ENCODE assay signal across 29 mouse cellular contexts in genomic region chr5:147312830-147313685, GRCm38 (mm10). TPM values are rescaled to one million over a fixed set of nuclear protein-coding genes. Genes with fewer than 3 reads are reported as not detected.
DNase-seq lines count a peak whose midpoint lies in the region; ATAC-seq and TF ChIP-seq lines count a peak whose summit lies in the region.
"Had no signal": no experiment of that assay in that cellular context is flagged by ENCODE, and none has a peak within 500 bp of the region (broad histone marks: within the 10 kb centered on the region; RNA-seq: fewer than 3 reads in every experiment).

No protein-coding gene starts in this region.

- DNase-seq in embryo, embryonic 9.5 days (ENCODE audit: extremely low spot score) = peak; percentile 40
- no peak for DNase-seq in embryo, embryonic 10.5 days (ENCODE audit: low spot score)
- peak; percentile 16 for DNase-seq in liver, postnatal 0 days
- DNase-seq in kidney, postnatal 14 days = no peak
- DNase-seq in lung, adult 2 months = no peak
- DNase-seq: adrenal gland, postnatal 14 days; cerebellum, adult 8-10 months; cerebellum, postnatal 36 days; gastrocnemius, adult 2 months; heart, adult 18-20 months; kidney, adult 2 months; layer of hippocampus, postnatal 36 days; liver, embryonic 13.5 days; lung, postnatal 36 days; spleen, adult 18-20 months had no signal

- no peaks in the 10 kb centered on the region for H3K4me1 ChIP-seq in liver, postnatal 0 days (ENCODE audit: insufficient read depth)
- H3K4me1 ChIP-seq in liver, embryonic 12.5 days = no peaks in the 10 kb centered on the region; the same call in 1 of the 2 replicates
- H3K4me1 ChIP-seq in intestine, embryonic 16.5 days (ENCODE audit: control insufficient read depth, insufficient read depth, low read length) = peaks cover 7% of the 10 kb centered on the region; the same call in 1 of the 2 replicates
- peaks cover 29% of the 10 kb centered on the region for H3K4me1 ChIP-seq in small intestine, adult 2 months (ENCODE audit: control insufficient read depth, insufficient read depth, insufficient read length, low read length)
- H3K4me1 ChIP-seq in lung, adult 2 months (ENCODE audit: control insufficient read depth, insufficient read depth, low read length) = no peaks in the 10 kb centered on the region
- H3K4me1 ChIP-seq: forebrain, embryonic 12.5 days; liver, embryonic 13.5 days; lung, embryonic 15.5 days had no signal

- H3K4me2 ChIP-seq in liver, postnatal 0 days (ENCODE audit: low read depth, low read length) = no peak overlapping the region
- no peak overlapping the region for H3K4me2 ChIP-seq in liver, embryonic 12.5 days
- peak overlapping the region; percentile 70 for H3K4me2 ChIP-seq in intestine, embryonic 16.5 days (ENCODE audit: low read depth, low read length)
- H3K4me2 ChIP-seq: forebrain, embryonic 12.5 days; heart, embryonic 13.5 days; hindbrain, embryonic 15.5 days; limb, embryonic 13.5 days; liver, embryonic 13.5 days; lung, embryonic 15.5 days; midbrain, embryonic 15.5 days had no signal

- H3K4me3 ChIP-seq in liver, postnatal 0 days (ENCODE audit: low read depth, low read length) = no peak overlapping the region
- no peak overlapping the region for H3K4me3 ChIP-seq in liver, embryonic 12.5 days
- peak overlapping the region; percentile 57 for H3K4me3 ChIP-seq in intestine, embryonic 16.5 days (ENCODE audit: low read length)
- H3K4me3 ChIP-seq in small intestine, adult 2 months (ENCODE audit: low read depth, low read length) = peak overlapping the region; percentile 59
- H3K4me3 ChIP-seq in lung, adult 2 months (replicated peaks; ENCODE audit: extremely low read depth, low read depth, low read length) = no peak overlapping the region
- H3K4me3 ChIP-seq: forebrain, embryonic 12.5 days; gastrocnemius, adult 2 months; heart, embryonic 13.5 days; hindbrain, embryonic 15.5 days; layer of hippocampus, adult 2 months; limb, embryonic 13.5 days; liver, embryonic 13.5 days; lung, embryonic 15.5 days; midbrain, embryonic 15.5 days; myocyte had no signal

- H3K9me3 ChIP-seq in liver, postnatal 0 days (ENCODE audit: low read length) = no peaks in the 10 kb centered on the region
- no peaks in the 10 kb centered on the region for H3K9me3 ChIP-seq in liver, embryonic 12.5 days (replicated peaks)
- H3K9me3 ChIP-seq in intestine, embryonic 16.5 days (ENCODE audit: control insufficient read depth, low read length) = no peaks in the 10 kb centered on the region
- H3K9me3 ChIP-seq: forebrain, embryonic 12.5 days; heart, embryonic 13.5 days; hindbrain, embryonic 15.5 days; limb, embryonic 13.5 days; liver, embryonic 13.5 days; lung, embryonic 15.5 days; midbrain, embryonic 15.5 days had no signal

- TF ChIP-seq POLR2A in small intestine, adult 2 months (IDR thresholded peaks at IDR 0.05; ENCODE audit: low read depth, low read length) = no peak
- no peak for TF ChIP-seq POLR2A in lung, adult 2 months (IDR thresholded peaks at IDR 0.05; ENCODE audit: borderline replicate concordance, extremely low read depth, low read depth, low read length)

- no peak for TF ChIP-seq EP300 in liver, postnatal 0 days (IDR thresholded peaks at IDR 0.05; ENCODE audit: low read depth)

- ATAC-seq in liver, postnatal 0 days = no peak; the same call in 1 of the 2 replicates
- ATAC-seq in liver, embryonic 12.5 days = no peak
- ATAC-seq in intestine, embryonic 16.5 days = no peak
- ATAC-seq: midbrain, embryonic 15.5 days had no signal

- H3K27me3 ChIP-seq in liver, postnatal 0 days (ENCODE audit: insufficient read depth, low read length) = peaks cover 91% of the 10 kb centered on the region
- H3K27me3 ChIP-seq in liver, embryonic 12.5 days (replicated peaks) = peaks cover 100% of the 10 kb centered on the region
- peaks cover 48% of the 10 kb centered on the region for H3K27me3 ChIP-seq in intestine, embryonic 16.5 days (replicated peaks; ENCODE audit: control insufficient read depth, insufficient read depth, low read length)
- H3K27me3 ChIP-seq in small intestine, adult 2 months (ENCODE audit: control insufficient read depth, insufficient read depth, low read length) = no peaks in the 10 kb centered on the region; the same call in 1 of the 2 replicates

- H3K36me3 ChIP-seq in liver, postnatal 0 days (replicated peaks; ENCODE audit: insufficient read depth, low read length) = 0 out of 2 replicates have a peak, but pooled peaks cover 5% of the 10 kb centered on the region
- no peaks in the 10 kb centered on the region for H3K36me3 ChIP-seq in liver, embryonic 12.5 days
- H3K36me3 ChIP-seq in intestine, embryonic 16.5 days (ENCODE audit: control insufficient read depth, insufficient read depth, low read length) = no peaks in the 10 kb centered on the region
- H3K36me3 ChIP-seq in small intestine, adult 2 months (ENCODE audit: control insufficient read depth, insufficient read depth, low read length) = no peaks in the 10 kb centered on the region
- H3K36me3 ChIP-seq: forebrain, embryonic 12.5 days; heart, embryonic 13.5 days; hindbrain, embryonic 15.5 days; limb, embryonic 13.5 days; liver, embryonic 13.5 days; lung, embryonic 15.5 days; midbrain, embryonic 15.5 days had no signal

- TF ChIP-seq CTCF in liver, postnatal 0 days (IDR thresholded peaks at IDR 0.05; ENCODE audit: low read depth) = no peak
- no peak for TF ChIP-seq CTCF in small intestine, adult 2 months (IDR thresholded peaks at IDR 0.05; ENCODE audit: extremely low read depth, insufficient read length, insufficient replicate concordance, low read depth, low read length)
- TF ChIP-seq CTCF in lung, adult 2 months (IDR thresholded peaks at IDR 0.05; ENCODE audit: insufficient read depth, low read length) = no peak

- 3% methylated on average over 27 of the region's 27 CpGs for WGBS in liver, postnatal 0 days (ENCODE audit: insufficient replicate concordance)
- whole genome bisulfite sequencing in liver, embryonic 12.5 days (ENCODE audit: insufficient replicate concordance) = 4% methylated on average over 27 of the region's 27 CpGs
- WGBS in intestine, embryonic 16.5 days = 3% methylated on average over 27 of the region's 27 CpGs
- 4% methylated on average over 27 of the region's 27 CpGs for WGBS in small intestine, adult 2 months
- 5% methylated on average over 27 of the region's 27 CpGs for WGBS in lung, adult 2 months

- H3K27ac ChIP-seq in liver, postnatal 0 days (ENCODE audit: low read depth) = no peak overlapping the region
- H3K27ac ChIP-seq in liver, embryonic 12.5 days = no peak overlapping the region
- peak overlapping the region; percentile 81 for H3K27ac ChIP-seq in intestine, embryonic 16.5 days (ENCODE audit: low read length)
- peak overlapping the region; percentile 48 for H3K27ac ChIP-seq in small intestine, adult 2 months (ENCODE audit: insufficient read depth, low read depth, low read length)
- H3K27ac ChIP-seq: forebrain, embryonic 12.5 days; gastrocnemius, adult 2 months; heart, embryonic 13.5 days; hindbrain, embryonic 15.5 days; kidney, postnatal 0 days; layer of hippocampus, adult 2 months; limb, embryonic 13.5 days; liver, embryonic 13.5 days; lung, embryonic 15.5 days; midbrain, embryonic 15.5 days had no signal

- H3K9ac ChIP-seq in liver, postnatal 0 days (replicated peaks) = no peak overlapping the region
- no peak overlapping the region for H3K9ac ChIP-seq in liver, embryonic 12.5 days
- H3K9ac ChIP-seq in intestine, embryonic 16.5 days (ENCODE audit: low read depth, low read length) = peak overlapping the region; percentile 78
- H3K9ac ChIP-seq: forebrain, embryonic 12.5 days; heart, embryonic 13.5 days; hindbrain, embryonic 15.5 days; limb, embryonic 13.5 days; liver, embryonic 13.5 days; lung, embryonic 15.5 days; midbrain, embryonic 15.5 days had no signal

RNA-seq across cellular contexts. Expression of gene Cdx2, which starts 6.0 kb away (rescaled TPM):
- polyA plus RNA-seq in liver, postnatal 0 days (2015; fragmentation: Nextera tagmentation; extraction: Ambion mirVana) = not detected in 2 replicates
- polyA plus RNA-seq in liver, embryonic 12.5 days (2016; fragmentation: Nextera tagmentation; extraction: Ambion mirVana) = not detected in 2 replicates
- 42.1 and 46.2 TPM in 2 replicates for polyA plus RNA-seq in intestine, embryonic 16.5 days (2015; fragmentation: Nextera tagmentation; extraction: Ambion mirVana)
- 116 and 344 TPM in 2 replicates for polyA plus RNA-seq in small intestine, adult 2 months (2012; rRNA removed)
- 0.85 TPM in 1 of 2 replicates, not detected in the other for polyA plus RNA-seq in lung, adult 2 months (2012; rRNA removed)
- polyA plus RNA-seq: forebrain, embryonic 12.5 days; heart, embryonic 13.5 days; hindbrain, embryonic 15.5 days; kidney, adult 2 months; kidney, postnatal 0 days; liver, embryonic 13.5 days; lung, embryonic 15.5 days; midbrain, embryonic 15.5 days; myocyte had no signal

RNA-seq across cellular contexts. Expression of gene Urad, which starts 9.2 kb away (rescaled TPM):
- 35.9 and 38.6 TPM in 2 replicates for polyA plus RNA-seq in liver, postnatal 0 days (2015; fragmentation: Nextera tagmentation; extraction: Ambion mirVana)
- 0.21 TPM in 1 of 2 replicates, not detected in the other for polyA plus RNA-seq in liver, embryonic 12.5 days (2016; fragmentation: Nextera tagmentation; extraction: Ambion mirVana)
- 2.6 TPM in 2 replicates for polyA plus RNA-seq in intestine, embryonic 16.5 days (2015; fragmentation: Nextera tagmentation; extraction: Ambion mirVana)
- polyA plus RNA-seq in small intestine, adult 2 months (2012; rRNA removed) = 3.1 and 4.7 TPM in 2 replicates
- polyA plus RNA-seq in lung, adult 2 months (2012; rRNA removed) = not detected in 2 replicates
- polyA plus RNA-seq: forebrain, embryonic 12.5 days; frontal cortex, adult 2 months; heart, embryonic 13.5 days; hindbrain, embryonic 15.5 days; kidney, adult 2 months; kidney, postnatal 0 days; limb, embryonic 13.5 days; lung, embryonic 15.5 days; midbrain, embryonic 15.5 days; myocyte; thymus, postnatal 0 days had no signal

RNA-seq across cellular contexts. Expression of gene Pdx1, which starts 43.3 kb away (rescaled TPM):
- polyA plus RNA-seq in liver, postnatal 0 days (2015; fragmentation: Nextera tagmentation; extraction: Ambion mirVana) = not detected in 2 replicates
- 0.06 and 0.25 TPM in 2 replicates for polyA plus RNA-seq in liver, embryonic 12.5 days (2016; fragmentation: Nextera tagmentation; extraction: Ambion mirVana)
- polyA plus RNA-seq in intestine, embryonic 16.5 days (2015; fragmentation: Nextera tagmentation; extraction: Ambion mirVana) = 3.8 and 5.3 TPM in 2 replicates
- polyA plus RNA-seq in small intestine, adult 2 months (2012; rRNA removed) = 0.32 and 65.5 TPM in 2 replicates
- polyA plus RNA-seq in lung, adult 2 months (2012; rRNA removed) = not detected in 2 replicates
- polyA plus RNA-seq: forebrain, embryonic 12.5 days; frontal cortex, adult 2 months; heart, embryonic 13.5 days; hindbrain, embryonic 15.5 days; kidney, adult 2 months; kidney, postnatal 0 days; limb, embryonic 13.5 days; liver, embryonic 13.5 days; lung, embryonic 15.5 days; midbrain, embryonic 15.5 days; myocyte; thymus, postnatal 0 days had no signal

Comparison
In these comparisons a context has a peak if more than half of its experiments do, and no peak if none do; other contexts are left out.
1. DNase-seq: peak in embryo, embryonic 9.5 days (single experiment) and liver, postnatal 0 days (single experiment); none in embryo, embryonic 10.5 days (single experiment), kidney, postnatal 14 days (single experiment) and lung, adult 2 months (single experiment).
2. H3K27ac ChIP-seq: peak in intestine, embryonic 16.5 days (single experiment) and small intestine, adult 2 months (single experiment); none in liver, postnatal 0 days (single experiment) and liver, embryonic 12.5 days (single experiment).
3. H3K4me3 ChIP-seq: peak in intestine, embryonic 16.5 days (single experiment) and small intestine, adult 2 months (single experiment); none in liver, postnatal 0 days (single experiment), liver, embryonic 12.5 days (single experiment) and lung, adult 2 months (single experiment).
4. RNA of gene Cdx2, which starts 6.0 kb away (polyA plus RNA-seq): 116 to 344 TPM in small intestine, adult 2 months and 42.1 to 46.2 TPM in intestine, embryonic 16.5 days; not detected in liver, embryonic 12.5 days, 0.85 TPM in lung, adult 2 months and not detected in liver, postnatal 0 days; every median in the first group is over 10 times any median in the second.